Mouse (Mus musculus) kidney, postnatal 14 days (tissue): ENCODE results near the gene Cyp4f18.
"Not testable (repeated sequence)": the region's sequence is repeated elsewhere in the genome, so short reads cannot be mapped to it uniquely, and the experiment has no call there.

Experiments
- DNase-seq: peaks from one replicate; pipeline ENCODE4 v3.0.0; 2022; ENCODE audit warnings: mixed read lengths

Cyp4f18 gene

DNA sequence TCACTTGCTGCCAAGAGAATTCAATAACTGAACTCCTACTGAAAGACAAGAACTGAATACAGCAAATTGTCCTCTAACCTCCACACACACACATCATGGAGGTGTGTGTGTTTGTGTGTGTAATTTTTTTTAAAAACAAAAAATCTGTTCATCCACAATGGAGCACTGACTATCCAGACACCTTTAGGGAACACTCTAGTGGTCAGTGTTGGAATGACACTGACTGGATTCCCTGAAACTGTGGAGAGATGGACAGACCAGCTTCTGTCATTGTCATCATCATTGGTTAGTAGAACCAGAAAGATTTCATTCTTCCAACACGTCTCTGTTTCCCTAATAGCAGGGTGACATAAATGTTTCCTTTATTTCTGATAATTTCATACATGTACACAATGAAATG is 37.5 kb downstream of the Cyp4f18 start:
- peak; percentile 39 for DNase-seq

GRCm38 (mm10) chr8:71968636-71969035 is 40.8 kb downstream of the Cyp4f18 start:
- no peak for DNase-seq

GRCm38 (mm10) chr8:71968100-71968499 is 41.3 kb downstream of the Cyp4f18 start:
- DNase-seq, result no peak

GRCm38 (mm10) chr8:71967261-71967660 is 42.2 kb downstream of the Cyp4f18 start:
- DNase-seq, result no peak

DNA sequence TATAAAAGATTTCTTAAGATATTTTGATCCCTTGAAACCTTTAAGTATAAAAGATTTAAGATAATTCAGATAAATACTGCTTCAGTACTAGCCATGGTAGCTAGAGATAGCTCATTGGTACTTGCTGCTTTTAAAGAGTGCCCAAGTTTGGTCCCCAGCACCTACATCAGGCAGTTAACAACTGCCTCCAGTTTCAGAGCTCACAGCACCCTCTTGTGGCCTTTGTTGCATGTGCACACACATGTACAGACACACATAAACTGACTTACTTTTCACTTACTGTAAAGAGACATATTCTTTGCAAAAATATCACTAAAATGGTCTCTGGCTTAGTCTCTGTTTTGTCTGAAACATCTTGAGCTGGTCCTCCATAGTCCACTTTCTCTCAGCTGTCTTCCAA is 43.0 kb downstream of the Cyp4f18 start:
- no peak for DNase-seq

GRCm38 (mm10) chr8:71965166-71965565 is 44.3 kb downstream of the Cyp4f18 start:
- DNase-seq, result no peak

GRCm38 (mm10) chr8:71964051-71964450 is 45.4 kb downstream of the Cyp4f18 start:
- no peak for DNase-seq

DNA sequence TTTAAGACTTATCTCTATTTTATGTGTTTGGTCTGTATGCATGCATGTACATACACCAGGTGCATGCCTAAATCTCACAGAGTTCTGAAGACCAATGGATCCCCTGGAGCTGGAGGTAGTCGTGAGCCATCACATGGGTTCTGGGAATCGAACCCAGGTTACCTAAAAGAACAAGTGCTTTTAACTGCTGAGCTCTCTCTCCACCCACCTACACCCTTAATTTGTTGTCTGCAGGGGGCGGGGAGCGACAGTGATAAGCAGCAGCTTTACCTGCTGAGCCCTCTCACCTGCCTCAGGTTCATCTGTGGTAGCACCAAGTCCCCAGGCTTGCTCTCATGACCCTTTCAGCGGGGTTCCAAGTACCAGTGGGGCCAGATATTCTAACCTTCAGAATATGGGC is 47.6 kb downstream of the Cyp4f18 start:
- no peak for DNase-seq

DNA sequence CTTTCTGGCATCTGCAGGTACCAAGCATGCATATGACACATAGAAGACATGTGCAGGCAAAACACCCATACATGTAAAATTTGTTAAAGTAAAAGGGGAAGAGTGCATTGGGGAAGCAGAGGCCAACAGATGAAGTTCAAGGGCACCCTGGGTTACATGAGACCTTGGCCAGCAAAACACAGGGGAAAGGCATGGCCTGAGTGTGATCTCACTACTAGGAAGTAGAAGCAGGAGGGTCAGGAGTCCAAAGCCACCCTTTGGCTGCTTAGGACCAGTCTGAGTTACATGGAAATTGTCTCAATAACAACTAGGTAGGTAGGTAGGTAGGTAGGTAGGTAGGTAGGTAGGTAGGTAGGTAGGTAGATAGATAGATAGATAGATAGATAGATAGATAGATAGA is 48.9 kb downstream of the Cyp4f18 start:
- DNase-seq, result no peak

DNA sequence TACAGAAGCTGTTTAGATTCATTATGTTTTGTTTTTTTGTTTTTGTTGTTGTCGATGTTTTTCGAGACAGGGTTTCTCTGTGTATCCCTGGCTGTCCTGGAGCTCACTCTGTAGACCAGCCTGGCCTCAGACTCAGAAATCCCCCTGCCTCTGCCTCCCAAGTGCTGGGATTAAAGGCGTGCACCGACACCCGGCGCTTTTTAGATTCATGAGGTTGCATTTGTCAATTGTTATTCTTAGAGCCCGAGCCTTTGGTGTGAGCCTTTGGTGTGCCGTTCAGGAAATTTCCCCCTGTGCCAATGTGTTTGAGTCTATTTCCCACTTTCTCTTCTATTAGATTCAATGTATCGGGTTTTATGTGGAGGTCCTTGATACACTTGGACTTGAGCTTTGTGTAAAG is 54.8 kb downstream of the Cyp4f18 start:
- no peak for DNase-seq

- DNase-seq, result not testable (repeated sequence)
Measured at GRCm38 (mm10) chr8:71952961-71953700, 56.3 kb downstream of the Cyp4f18 start.

GRCm38 (mm10) chr8:71952489-71952888 is 56.9 kb downstream of the Cyp4f18 start:
- DNase-seq, result no peak

DNA sequence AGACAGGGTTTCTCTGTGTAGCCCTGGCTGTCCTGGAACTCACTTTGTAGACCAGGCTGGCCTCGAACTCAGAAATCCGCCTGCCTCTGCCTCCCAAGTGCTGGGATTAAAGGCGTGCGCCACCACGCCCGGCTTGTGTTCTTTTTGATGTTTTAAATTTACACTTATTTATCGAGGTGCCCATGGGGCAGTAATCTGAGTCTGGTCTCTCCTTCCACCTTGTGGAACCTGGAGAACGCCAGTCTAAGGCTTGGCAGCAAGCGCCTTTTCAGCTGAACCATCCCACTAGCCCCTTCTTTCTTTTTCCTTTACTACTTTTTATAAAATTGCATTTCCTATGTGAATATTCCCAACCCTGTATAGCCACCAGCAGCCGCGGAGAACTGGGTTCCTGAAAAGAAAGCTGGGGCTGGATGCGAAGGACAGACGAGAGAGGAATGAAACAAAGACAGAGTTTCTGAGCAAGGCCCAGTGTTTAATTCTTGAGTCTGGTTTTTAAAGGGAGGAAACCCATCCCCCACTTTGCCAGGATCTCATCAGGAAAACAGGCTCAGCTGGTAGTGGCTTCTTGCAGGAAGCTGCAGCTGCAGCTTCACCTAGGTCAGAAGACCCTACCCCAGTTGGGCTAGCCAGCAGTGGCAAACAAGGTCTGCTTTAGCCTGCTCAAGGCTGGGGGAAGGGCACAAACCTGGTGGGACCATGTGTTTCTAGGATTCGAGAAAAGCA is 57.8 kb downstream of the Cyp4f18 start:
- peak; percentile 21 for DNase-seq

GRCm38 (mm10) chr8:71950482-71951221 is 58.8 kb downstream of the Cyp4f18 start, which contains the start of gene Zfp961:
Gene Zfp961 (plus strand): TSS chr8:71951038.
- DNase-seq, result peak; percentile 99

DNA sequence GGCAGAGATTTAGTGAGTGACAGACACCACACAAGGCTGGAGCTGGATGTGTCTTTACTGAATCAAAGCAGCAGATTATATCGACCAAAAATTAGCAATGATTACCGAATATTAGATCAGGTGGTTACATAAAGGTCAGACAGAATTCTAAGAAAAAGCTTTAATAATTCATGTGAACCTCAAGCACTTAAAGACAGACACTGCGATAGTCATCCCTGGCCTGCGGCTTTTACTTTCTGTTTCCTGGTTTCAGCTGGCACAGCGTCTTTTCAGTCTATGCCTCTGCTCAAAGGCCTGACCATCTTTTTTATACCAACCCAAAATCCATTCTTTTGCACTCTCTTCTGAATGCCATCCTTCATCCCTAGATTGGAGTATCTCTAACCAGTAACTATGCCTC is 60.8 kb downstream of the Cyp4f18 start:
- no peak for DNase-seq

DNA sequence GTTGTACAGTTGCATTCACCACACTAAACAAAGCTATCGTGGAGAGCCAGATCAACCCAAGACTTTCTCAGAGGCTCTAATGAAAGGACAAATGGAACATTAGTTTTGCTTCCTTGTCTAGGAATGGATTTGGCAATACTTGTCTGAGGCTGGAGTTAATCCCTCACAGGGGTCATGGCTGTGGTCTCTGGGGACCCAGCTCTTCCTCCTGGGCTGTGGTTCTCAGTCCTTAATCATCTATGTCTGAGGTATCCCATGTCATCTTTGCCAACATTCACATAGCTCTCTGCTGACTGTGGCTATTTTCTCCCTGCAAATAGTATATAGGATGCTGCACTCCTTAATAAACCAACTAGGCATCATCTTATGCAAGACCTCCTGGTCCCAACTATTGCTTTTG is 67.7 kb downstream of the Cyp4f18 start:
- DNase-seq, result no peak

DNA sequence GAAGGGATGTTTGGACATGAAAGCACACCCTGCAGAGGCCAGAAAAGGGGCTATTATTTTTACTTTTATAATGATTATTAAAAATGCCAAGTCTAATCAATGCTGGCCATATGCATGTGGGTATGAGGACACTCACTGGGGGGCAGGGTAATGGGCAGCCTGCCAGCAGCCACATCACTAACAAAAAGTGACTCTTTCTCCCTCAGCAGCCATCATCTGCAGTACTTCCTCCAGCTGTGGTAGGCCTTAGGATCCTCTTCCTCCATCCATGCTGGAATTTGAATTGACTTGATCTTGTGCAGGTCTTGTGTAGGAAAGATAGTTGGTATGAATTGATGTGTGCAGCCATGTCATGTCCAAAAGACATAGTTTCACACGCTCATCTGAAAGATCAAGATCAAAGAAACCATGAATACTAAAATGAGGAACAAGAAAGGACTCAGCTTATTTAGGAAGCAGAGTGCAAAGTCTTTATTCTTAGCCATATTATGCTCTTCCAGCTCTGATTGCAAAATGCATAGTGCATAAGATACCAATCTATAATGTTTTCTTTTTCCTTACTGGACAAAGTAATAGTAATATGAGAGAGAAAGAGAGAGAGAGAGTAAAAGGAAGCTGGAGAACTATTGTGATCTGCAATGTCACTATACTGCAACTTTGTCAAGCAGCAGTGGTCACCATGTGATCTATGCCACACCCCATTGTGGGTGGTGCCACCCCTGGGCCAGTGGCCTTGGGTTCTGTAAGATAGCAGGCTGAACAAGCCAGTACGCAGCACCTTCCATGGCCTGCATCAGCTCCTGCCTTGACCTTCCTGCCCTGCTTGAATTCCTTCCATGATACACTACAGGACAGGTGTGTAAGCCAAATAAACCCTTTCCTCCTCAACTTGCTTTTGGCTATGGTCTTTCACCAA is 68.9 kb downstream of the Cyp4f18 start:
- DNase-seq, result no peak
